Mouse (Mus musculus) embryonic fibroblast, embryonic 13.5 days (primary cell): ENCODE results near the gene Tgtp2.

ENCODE experiments used
- CTCF ChIP-seq: IDR thresholded peaks from 2 replicates; pipeline ENCODE4 v1.5.1; 2011; ENCODE audit warnings: mild to moderate bottlenecking, control low read depth, low read length, moderate library complexity, borderline replicate concordance; ENCODE audit not compliant: insufficient read depth
- POLR2A ChIP-seq: IDR thresholded peaks from 2 replicates; pipeline ENCODE4 v1.6.1; 2011; ENCODE audit warnings: low read depth, mild to moderate bottlenecking, control low read depth, low read length, moderate library complexity

GRCm38 (mm10) chr11:49078719-49079118 is 14.7 kb upstream of the Tgtp2 start:
- TF ChIP-seq CTCF (no peak), POLR2A (no peak)
